Comparison of ENCODE assay signal across 19 mouse cellular contexts in genomic region chr14:79126176-79126575, GRCm38 (mm10).
DNase-seq lines count a peak whose midpoint lies in the region.
"Had no signal": no experiment of that assay in that cellular context is flagged by ENCODE, and none has a peak within 500 bp of the region (broad histone marks: within the 10 kb centered on the region; RNA-seq: fewer than 3 reads in every experiment).

No protein-coding gene starts in this region.

- no peaks in the 10 kb centered on the region for H3K9me3 ChIP-seq in midbrain, embryonic 10.5 days (replicated peaks)
- H3K9me3 ChIP-seq: embryonic facial prominence, embryonic 12.5 days; heart, embryonic 13.5 days; intestine, embryonic 15.5 days had no signal

- no peak overlapping the region for H3K27ac ChIP-seq in midbrain, embryonic 10.5 days (replicated peaks)
- H3K27ac ChIP-seq: embryonic facial prominence, embryonic 12.5 days; gastrocnemius, adult 2 months; heart, embryonic 13.5 days; hindbrain, embryonic 14.5 days; intestine, embryonic 15.5 days; stomach, postnatal 0 days had no signal

- peak; percentile 35 for DNase-seq in cerebellum, adult 11 months
- no peak for DNase-seq in cerebellum, postnatal 4 days (ENCODE audit: low spot score in 2 of 2)
- peak; percentile 37 for DNase-seq in thymus, postnatal 14 days
- no peak for DNase-seq in thymus, postnatal 10 days (ENCODE audit: low spot score in 2 of 2)
- peak; percentile 51 for DNase-seq in cerebellum, adult 9-10 months
- no peak for DNase-seq in yolk sac, embryonic 10.5 days (ENCODE audit: low spot score)
- no peak for DNase-seq in midbrain, embryonic 10.5 days (ENCODE audit: low spot score)
- DNase-seq: adrenal gland, postnatal 25 days; gastrocnemius, adult 2 months; kidney, adult 9 months; lung, adult 18-20 months; lung, postnatal 14 days; midbrain, embryonic 14.5 days had no signal

- 93% methylated on average over 5 of the region's 5 CpGs for WGBS in midbrain, embryonic 10.5 days

- no peaks in the 10 kb centered on the region for H3K36me3 ChIP-seq in midbrain, embryonic 10.5 days
- H3K36me3 ChIP-seq: embryonic facial prominence, embryonic 12.5 days; heart, embryonic 13.5 days; intestine, embryonic 15.5 days had no signal

- H3K4me3 ChIP-seq in midbrain, embryonic 10.5 days, result no peak overlapping the region
- H3K4me3 ChIP-seq: embryonic facial prominence, embryonic 12.5 days; gastrocnemius, adult 2 months; heart, embryonic 13.5 days; intestine, embryonic 15.5 days; myocyte had no signal

- no peaks in the 10 kb centered on the region for H3K27me3 ChIP-seq in midbrain, embryonic 10.5 days (ENCODE audit: low read depth, poor library complexity, severe bottlenecking)
- H3K27me3 ChIP-seq: embryonic facial prominence, embryonic 12.5 days; heart, embryonic 13.5 days; intestine, embryonic 15.5 days had no signal

- H3K4me1 ChIP-seq in midbrain, embryonic 10.5 days, result peaks cover 2% of the 10 kb centered on the region; the same call in 1 of the 2 replicates
- H3K4me1 ChIP-seq: embryonic facial prominence, embryonic 12.5 days had no signal

Comparison
In these comparisons a context has a peak if more than half of its experiments do, and no peak if none do; other contexts are left out.
1. DNase-seq: peak in cerebellum, adult 11 months (single experiment), thymus, postnatal 14 days (single experiment) and cerebellum, adult 9-10 months (single experiment); none in cerebellum, postnatal 4 days (0 of 2), thymus, postnatal 10 days (0 of 2), yolk sac, embryonic 10.5 days (single experiment) and midbrain, embryonic 10.5 days (single experiment).